Mouse (Mus musculus): ENCODE measurements around the gene Mpst. TPM values are rescaled to one million over a fixed set of nuclear protein-coding genes. Genes with fewer than 3 reads are reported as not detected.

The Mpst gene
- polyA plus RNA-seq, 1 experiment from 2014 or later = 2.7 TPM

DNA sequence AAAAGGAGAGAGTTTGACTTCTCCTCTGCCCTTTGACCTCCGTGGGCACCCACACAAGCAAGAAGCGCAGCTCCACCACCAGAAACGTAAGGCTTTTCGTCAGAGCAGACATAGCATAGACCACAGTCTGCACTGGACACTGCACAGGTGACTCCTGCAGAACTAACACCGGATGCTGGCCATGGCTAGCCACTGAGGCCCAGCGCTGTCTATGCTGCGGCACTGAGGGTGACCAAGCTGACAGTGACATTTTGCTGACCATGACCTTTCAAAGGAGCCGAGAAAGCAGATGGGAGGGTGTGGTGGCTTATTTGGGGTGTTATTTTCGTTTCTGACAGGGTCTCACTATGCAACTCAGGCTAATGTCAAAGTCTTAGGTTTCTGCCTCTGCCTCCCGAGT is 51.0 kb downstream of the Mpst start:
- Histone ChIP-seq H3K4me3 (ENCODE audit: low read depth, low read length) (no peak overlapping the region), H3K4me1 (replicated peaks; ENCODE audit: control insufficient read depth, insufficient read depth, low read length) (no peaks in the 10 kb centered on the region), H3K27ac (ENCODE audit: low read depth, low read length) (no peak overlapping the region), H3K9ac (ENCODE audit: low read length) (no peak overlapping the region), H3K9me3 (ENCODE audit: control insufficient read depth, low read length) (no peaks in the 10 kb centered on the region), H3K27me3 (ENCODE audit: control insufficient read depth, insufficient read depth, low read length) (no peaks in the 10 kb centered on the region), H3K36me3 (ENCODE audit: control insufficient read depth, insufficient read depth, low read length) (no peaks in the 10 kb centered on the region), H3K4me2 (ENCODE audit: low read depth, low read length, severe bottlenecking) (no peak overlapping the region)
- ATAC-seq (replicated peaks; ENCODE audit: low FRiP score) (no peak), DNase-seq (ENCODE audit: low spot score) (no peak)
- WGBS = 81% methylated on average over 10 of the region's 10 CpGs

DNA sequence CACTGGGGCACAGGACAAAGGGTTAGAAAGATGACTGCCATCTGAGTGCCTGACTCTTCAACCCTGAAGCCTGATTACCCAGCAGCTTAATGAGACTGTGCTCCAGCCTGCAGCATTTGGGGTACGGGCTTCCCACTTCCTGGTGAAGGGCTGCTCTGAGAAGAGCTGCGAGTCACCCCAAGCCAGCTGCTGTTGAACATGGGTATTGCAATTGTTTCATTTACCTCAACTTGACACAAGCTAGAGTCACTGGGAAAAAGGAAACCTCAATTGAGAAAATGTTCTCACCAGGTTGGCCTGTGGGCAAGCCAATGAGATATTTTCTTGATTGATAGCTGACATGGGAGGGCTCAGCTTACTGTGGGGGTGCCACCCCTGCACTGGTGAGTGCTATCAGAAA is 56.8 kb downstream of the Mpst start:
- H3K4me3 ChIP-seq (ENCODE audit: low read depth, low read length) = no peak overlapping the region
- no peaks in the 10 kb centered on the region for H3K27me3 ChIP-seq (ENCODE audit: control insufficient read depth, insufficient read depth, low read length)
- ATAC-seq (replicated peaks; ENCODE audit: low FRiP score) (no peak), DNase-seq (ENCODE audit: low spot score) (no peak)
- H3K9me3 ChIP-seq (ENCODE audit: control insufficient read depth, low read length) = no peaks in the 10 kb centered on the region
- H3K27ac ChIP-seq (ENCODE audit: low read depth, low read length) = no peak overlapping the region
- no peak overlapping the region for H3K4me2 ChIP-seq (ENCODE audit: low read depth, low read length, severe bottlenecking)
- H3K36me3 ChIP-seq (ENCODE audit: control insufficient read depth, insufficient read depth, low read length) = no peaks in the 10 kb centered on the region
- 83% methylated on average over 2 of the region's 2 CpGs for WGBS
- no peaks in the 10 kb centered on the region for H3K4me1 ChIP-seq (replicated peaks; ENCODE audit: control insufficient read depth, insufficient read depth, low read length)
- no peak overlapping the region for H3K9ac ChIP-seq (ENCODE audit: low read length)

Other genes starting within 250 kb of the Mpst start
- gene Ift27, start 232.3 kb upstream of the Mpst start, polyA plus RNA-seq (2014; fragmentation: Nextera tagmentation; extraction: Ambion mirVana) = 142 and 145 TPM in 2 replicates
- gene Pvalb, start 200.0 kb upstream of the Mpst start, polyA plus RNA-seq (2014; fragmentation: Nextera tagmentation; extraction: Ambion mirVana) = not detected in 2 replicates
- gene Ncf4, start 161.6 kb upstream of the Mpst start, polyA plus RNA-seq (2014; fragmentation: Nextera tagmentation; extraction: Ambion mirVana) = 4.7 and 8.2 TPM in 2 replicates
- 0.17 and 0.40 TPM in 2 replicates for gene Csf2rb2, start 100.7 kb upstream of the Mpst start, polyA plus RNA-seq (2014; fragmentation: Nextera tagmentation; extraction: Ambion mirVana)
- gene Csf2rb, start 80.7 kb upstream of the Mpst start, polyA plus RNA-seq (2014; fragmentation: Nextera tagmentation; extraction: Ambion mirVana) = 1.7 and 2.2 TPM in 2 replicates
- not detected in 2 replicates for gene Tex33, start 10.5 kb upstream of the Mpst start, polyA plus RNA-seq (2014; fragmentation: Nextera tagmentation; extraction: Ambion mirVana)
- gene Tst, start 509 bp upstream of the Mpst start, polyA plus RNA-seq (2014; fragmentation: Nextera tagmentation; extraction: Ambion mirVana) = 10.4 and 11.9 TPM in 2 replicates
- 67.9 and 76.7 TPM in 2 replicates for gene Kctd17, start 22.1 kb downstream of the Mpst start, polyA plus RNA-seq (2014; fragmentation: Nextera tagmentation; extraction: Ambion mirVana)
- 0.31 and 0.79 TPM in 2 replicates for gene Tmprss6, start 62.2 kb downstream of the Mpst start, polyA plus RNA-seq (2014; fragmentation: Nextera tagmentation; extraction: Ambion mirVana)
- gene Il2rb, start 88.9 kb downstream of the Mpst start, polyA plus RNA-seq (2014; fragmentation: Nextera tagmentation; extraction: Ambion mirVana) = 0.07 TPM in 1 of 2 replicates, not detected in the other
- gene C1qtnf6, start 125.0 kb downstream of the Mpst start, polyA plus RNA-seq (2014; fragmentation: Nextera tagmentation; extraction: Ambion mirVana) = 10.0 and 12.1 TPM in 2 replicates
- gene Sstr3, start 138.3 kb downstream of the Mpst start, polyA plus RNA-seq (2014; fragmentation: Nextera tagmentation; extraction: Ambion mirVana) = 0.09 TPM in 1 of 2 replicates, not detected in the other
- 5.7 and 9.4 TPM in 2 replicates for gene Rac2, start 166.4 kb downstream of the Mpst start, polyA plus RNA-seq (2014; fragmentation: Nextera tagmentation; extraction: Ambion mirVana)
- 1.9 and 2.0 TPM in 2 replicates for gene Cyth4, start 190.6 kb downstream of the Mpst start, polyA plus RNA-seq (2014; fragmentation: Nextera tagmentation; extraction: Ambion mirVana)

Measured in forebrain, embryonic 11.5 days (tissue).